Mouse (Mus musculus): ENCODE measurements around the gene Bivm. TPM values are rescaled to one million over a fixed set of nuclear protein-coding genes. Genes with fewer than 3 reads are reported as not detected.

Bivm gene
- polyA plus RNA-seq, 1 experiment from 2014 or later = 18.9 TPM

GRCm38 (mm10) chr1:44140232-44140631 is 21.5 kb downstream of the Bivm start:
- WGBS = 35% methylated on average over 4 of the region's 4 CpGs
- no peaks in the 10 kb centered on the region for H3K27me3 ChIP-seq
- H3K4me2 ChIP-seq = no peak overlapping the region
- H3K9ac ChIP-seq = no peak overlapping the region
- no peak overlapping the region for H3K4me3 ChIP-seq
- no peaks in the 10 kb centered on the region for H3K9me3 ChIP-seq
- no peak for ATAC-seq (ENCODE audit: borderline replicate concordance, extremely low read depth, low FRiP score, low TSS enrichment)
- H3K36me3 ChIP-seq = peaks cover 27% of the 10 kb centered on the region
- H3K27ac ChIP-seq = no peak overlapping the region
- no peaks in the 10 kb centered on the region for H3K4me1 ChIP-seq

- Histone ChIP-seq H3K36me3 (peaks cover 21% of the 10 kb centered on the region), H3K4me2 (no peak overlapping the region)
- 85% methylated on average over 5 of the region's 5 CpGs for WGBS
Observed at GRCm38 (mm10) chr1:44142747-44143146, 24.0 kb downstream of the Bivm start.

GRCm38 (mm10) chr1:44147563-44148381 is 29.0 kb downstream of the Bivm start, which contains the start of gene Ercc5:
Gene Ercc5 (plus strand): TSS chr1:44147744.
- under 1% methylated on average over 66 of the region's 66 CpGs for WGBS
- ATAC-seq (ENCODE audit: borderline replicate concordance, extremely low read depth, low FRiP score, low TSS enrichment) = peak; percentile 98
- H3K36me3 ChIP-seq = peaks cover 5% of the 10 kb centered on the region; the same call in 1 of the 2 replicates

More at GRCm38 (mm10) chr1:44142747-44143146, 24.0 kb downstream of the Bivm start:
- no peak for ATAC-seq (ENCODE audit: borderline replicate concordance, extremely low read depth, low FRiP score, low TSS enrichment)
- H3K4me3 ChIP-seq = no peak overlapping the region
- no peak overlapping the region for H3K9ac ChIP-seq
- no peaks in the 10 kb centered on the region for H3K9me3 ChIP-seq
- no peaks in the 10 kb centered on the region for H3K27me3 ChIP-seq
- H3K4me1 ChIP-seq = peaks cover 4% of the 10 kb centered on the region; the same call in 1 of the 2 replicates
- no peak overlapping the region for H3K27ac ChIP-seq

GRCm38 (mm10) chr1:44148706-44149105 is 29.9 kb downstream of the Bivm start:
- ATAC-seq (ENCODE audit: borderline replicate concordance, extremely low read depth, low FRiP score, low TSS enrichment) = no peak
- peak overlapping the region; percentile 74 for H3K4me2 ChIP-seq
- peak overlapping the region; percentile 97; the same call in 1 of the 2 replicates for H3K27ac ChIP-seq

More at GRCm38 (mm10) chr1:44147563-44148381, 29.0 kb downstream of the Bivm start, which contains the start of gene Ercc5:
- H3K27ac ChIP-seq = peak within 1 kb of the TSS; percentile 97
- peak within 1 kb of the TSS; percentile 97 for H3K9ac ChIP-seq
- peaks cover 10% of the 10 kb centered on the region for H3K4me1 ChIP-seq
- H3K4me2 ChIP-seq = peak within 1 kb of the TSS; percentile 74
- H3K9me3 ChIP-seq = no peaks in the 10 kb centered on the region
- H3K27me3 ChIP-seq = no peaks in the 10 kb centered on the region
- peak within 1 kb of the TSS; percentile 97 for H3K4me3 ChIP-seq

GRCm38 (mm10) chr1:44155287-44155686 is 36.5 kb downstream of the Bivm start:
- H3K36me3 ChIP-seq = peaks cover 25% of the 10 kb centered on the region
- H3K4me3 ChIP-seq = no peak overlapping the region
- no peak for ATAC-seq (ENCODE audit: borderline replicate concordance, extremely low read depth, low FRiP score, low TSS enrichment)

More at GRCm38 (mm10) chr1:44148706-44149105, 29.9 kb downstream of the Bivm start:
- H3K9ac ChIP-seq = peak overlapping the region; percentile 97
- H3K36me3 ChIP-seq = no peaks in the 10 kb centered on the region; the same call in 1 of the 2 replicates
- H3K4me1 ChIP-seq = peaks cover 10% of the 10 kb centered on the region
- peak overlapping the region; percentile 97 for H3K4me3 ChIP-seq
- H3K27me3 ChIP-seq = no peaks in the 10 kb centered on the region
- H3K9me3 ChIP-seq = no peaks in the 10 kb centered on the region
- 19% methylated on average over 6 of the region's 6 CpGs for WGBS

GRCm38 (mm10) chr1:44158317-44158716 is 39.6 kb downstream of the Bivm start:
- no peaks in the 10 kb centered on the region for H3K4me1 ChIP-seq
- peaks cover 47% of the 10 kb centered on the region for H3K36me3 ChIP-seq
- 89% methylated on average over 6 of the region's 6 CpGs for WGBS
- H3K9ac ChIP-seq = no peak overlapping the region
- H3K4me3 ChIP-seq = no peak overlapping the region
- H3K27me3 ChIP-seq = no peaks in the 10 kb centered on the region
- H3K9me3 ChIP-seq = no peaks in the 10 kb centered on the region
- no peak for ATAC-seq (ENCODE audit: borderline replicate concordance, extremely low read depth, low FRiP score, low TSS enrichment)
- H3K27ac ChIP-seq = no peak overlapping the region
- H3K4me2 ChIP-seq = no peak overlapping the region

More at GRCm38 (mm10) chr1:44155287-44155686, 36.5 kb downstream of the Bivm start:
- Histone ChIP-seq H3K4me1 (no peaks in the 10 kb centered on the region), H3K27me3 (no peaks in the 10 kb centered on the region), H3K9ac (no peak overlapping the region), H3K4me2 (no peak overlapping the region), H3K27ac (no peak overlapping the region), H3K9me3 (no peaks in the 10 kb centered on the region)
- WGBS = 91% methylated on average over 4 of the region's 4 CpGs

- H3K9ac ChIP-seq = no peak overlapping the region
- no peak for ATAC-seq (ENCODE audit: borderline replicate concordance, extremely low read depth, low FRiP score, low TSS enrichment)
- peaks cover 66% of the 10 kb centered on the region for H3K36me3 ChIP-seq
- H3K4me2 ChIP-seq = no peak overlapping the region
- H3K4me1 ChIP-seq = no peaks in the 10 kb centered on the region
- H3K27ac ChIP-seq = no peak overlapping the region
- H3K4me3 ChIP-seq = no peak overlapping the region
- no peaks in the 10 kb centered on the region for H3K27me3 ChIP-seq
- 89% methylated on average over 6 of the region's 6 CpGs for WGBS
- no peaks in the 10 kb centered on the region for H3K9me3 ChIP-seq
Observed at GRCm38 (mm10) chr1:44161818-44162217, 43.1 kb downstream of the Bivm start.

- Histone ChIP-seq H3K27me3 (no peaks in the 10 kb centered on the region), H3K27ac (no peak overlapping the region), H3K4me3 (no peak overlapping the region), H3K4me2 (no peak overlapping the region), H3K9ac (no peak overlapping the region), H3K36me3 (peaks cover 72% of the 10 kb centered on the region), H3K9me3 (no peaks in the 10 kb centered on the region), H3K4me1 (no peaks in the 10 kb centered on the region)
- 86% methylated on average over 5 of the region's 5 CpGs for WGBS
- ATAC-seq (ENCODE audit: borderline replicate concordance, extremely low read depth, low FRiP score, low TSS enrichment) = no peak
Observed at GRCm38 (mm10) chr1:44162389-44162788, 43.6 kb downstream of the Bivm start.

GRCm38 (mm10) chr1:44167859-44168383 is 49.2 kb downstream of the Bivm start:
- H3K27ac ChIP-seq = no peak overlapping the region
- no peak overlapping the region for H3K4me2 ChIP-seq
- H3K9me3 ChIP-seq = no peaks in the 10 kb centered on the region
- peaks cover 65% of the 10 kb centered on the region for H3K36me3 ChIP-seq
- H3K4me1 ChIP-seq = no peaks in the 10 kb centered on the region
- H3K4me3 ChIP-seq = no peak overlapping the region
- H3K27me3 ChIP-seq = no peaks in the 10 kb centered on the region
- no peak overlapping the region for H3K9ac ChIP-seq
- no peak for ATAC-seq (ENCODE audit: borderline replicate concordance, extremely low read depth, low FRiP score, low TSS enrichment)
- 89% methylated on average over 3 of the region's 3 CpGs for WGBS

GRCm38 (mm10) chr1:44172656-44173055 is 53.9 kb downstream of the Bivm start:
- Histone ChIP-seq H3K27ac (no peak overlapping the region), H3K9ac (no peak overlapping the region), H3K4me1 (no peaks in the 10 kb centered on the region), H3K27me3 (no peaks in the 10 kb centered on the region), H3K9me3 (no peaks in the 10 kb centered on the region), H3K4me3 (no peak overlapping the region), H3K36me3 (peaks cover 71% of the 10 kb centered on the region), H3K4me2 (no peak overlapping the region)
- ATAC-seq (ENCODE audit: borderline replicate concordance, extremely low read depth, low FRiP score, low TSS enrichment) = no peak
- 95% methylated on average over 4 of the region's 4 CpGs for WGBS

- H3K27me3 ChIP-seq = no peaks in the 10 kb centered on the region
- H3K4me2 ChIP-seq = no peak overlapping the region
- no peak overlapping the region for H3K27ac ChIP-seq
- peaks cover 66% of the 10 kb centered on the region for H3K36me3 ChIP-seq
- no peak for ATAC-seq (ENCODE audit: borderline replicate concordance, extremely low read depth, low FRiP score, low TSS enrichment)
- no peaks in the 10 kb centered on the region for H3K9me3 ChIP-seq
- no peak overlapping the region for H3K9ac ChIP-seq
- 82% methylated on average over 8 of the region's 8 CpGs for WGBS
- H3K4me3 ChIP-seq = no peak overlapping the region
- no peaks in the 10 kb centered on the region for H3K4me1 ChIP-seq
Observed at GRCm38 (mm10) chr1:44173903-44174302, 55.1 kb downstream of the Bivm start.

- Histone ChIP-seq H3K4me1 (no peaks in the 10 kb centered on the region), H3K9ac (no peak overlapping the region), H3K36me3 (peaks cover 49% of the 10 kb centered on the region), H3K27ac (no peak overlapping the region), H3K27me3 (no peaks in the 10 kb centered on the region), H3K4me2 (no peak overlapping the region), H3K9me3 (no peaks in the 10 kb centered on the region), H3K4me3 (no peak overlapping the region)
- 89% methylated on average over 5 of the region's 5 CpGs for WGBS
- ATAC-seq (ENCODE audit: borderline replicate concordance, extremely low read depth, low FRiP score, low TSS enrichment) = no peak
Observed at GRCm38 (mm10) chr1:44178086-44178485, 59.3 kb downstream of the Bivm start.

Data from lung, embryonic 15.5 days (tissue).